ENCODE assay signal across 9 mouse cellular contexts in genomic region chr2:119015604-119016180, GRCm38 (mm10). TPM values are rescaled to one million over a fixed set of nuclear protein-coding genes. Genes with fewer than 3 reads are reported as not detected.
DNase-seq lines count a peak whose midpoint lies in the region; ATAC-seq lines count a peak whose summit lies in the region.
"Had no signal": no experiment of that assay in that cellular context is flagged by ENCODE, and none has a peak within 500 bp of the region (broad histone marks: within the 10 kb centered on the region; RNA-seq: fewer than 3 reads in every experiment).

No protein-coding gene starts in this region.

- no peak overlapping the region for H3K4me3 ChIP-seq in liver, embryonic 12.5 days
- H3K4me3 ChIP-seq in midbrain, embryonic 15.5 days = no peak overlapping the region
- H3K4me3 ChIP-seq: midbrain, embryonic 12.5 days had no signal

- 0 out of 2 replicates have a peak, but pooled peaks cover 3% of the 10 kb centered on the region for H3K27me3 ChIP-seq in liver, embryonic 12.5 days (replicated peaks)
- H3K27me3 ChIP-seq in midbrain, embryonic 15.5 days (replicated peaks) = no peaks in the 10 kb centered on the region
- H3K27me3 ChIP-seq: midbrain, embryonic 12.5 days had no signal

- peaks cover 5% of the 10 kb centered on the region for H3K9me3 ChIP-seq in liver, embryonic 12.5 days (replicated peaks)
- H3K9me3 ChIP-seq in midbrain, embryonic 15.5 days = no peaks in the 10 kb centered on the region

- 32% methylated on average over 12 of the region's 12 CpGs for WGBS in liver, embryonic 12.5 days (ENCODE audit: insufficient replicate concordance)
- WGBS in midbrain, embryonic 15.5 days = 75% methylated on average over 12 of the region's 12 CpGs

- DNase-seq in adrenal gland, adult (ENCODE audit: inconsistent age in 2 of 2, low spot score in 1 of 2) = peak; percentile 40 to 71
- DNase-seq in adrenal gland, postnatal 4 days (ENCODE audit: low spot score in 2 of 2) = no peak
- DNase-seq in adrenal gland, postnatal 25 days = peak; percentile 21
- DNase-seq in heart, adult 8-10 months (ENCODE audit: low spot score) = peak; percentile 62
- no peak for DNase-seq in layer of hippocampus, postnatal 25 days (ENCODE audit: extremely low spot score in 1 of 2, low spot score in 1 of 2)
- no peak for DNase-seq in yolk sac, embryonic 10.5 days (ENCODE audit: low spot score)

- H3K9ac ChIP-seq in liver, embryonic 12.5 days = no peak overlapping the region
- H3K9ac ChIP-seq in midbrain, embryonic 15.5 days = no peak overlapping the region
- H3K9ac ChIP-seq: midbrain, embryonic 12.5 days had no signal

- no peak overlapping the region for H3K27ac ChIP-seq in liver, embryonic 12.5 days
- H3K27ac ChIP-seq in midbrain, embryonic 15.5 days = no peak overlapping the region
- H3K27ac ChIP-seq: midbrain, embryonic 12.5 days had no signal

- H3K36me3 ChIP-seq in liver, embryonic 12.5 days = peaks cover 33% of the 10 kb centered on the region
- peaks cover 5% of the 10 kb centered on the region; the same call in 1 of the 2 replicates for H3K36me3 ChIP-seq in midbrain, embryonic 15.5 days (replicated peaks)

- peaks cover 17% of the 10 kb centered on the region; the same call in 1 of the 2 replicates for H3K4me1 ChIP-seq in liver, embryonic 12.5 days
- H3K4me1 ChIP-seq in midbrain, embryonic 15.5 days = peaks cover 11% of the 10 kb centered on the region

- peak overlapping the region; percentile 0; the same call in 1 of the 2 replicates for H3K4me2 ChIP-seq in liver, embryonic 12.5 days
- no peak overlapping the region for H3K4me2 ChIP-seq in midbrain, embryonic 15.5 days
- H3K4me2 ChIP-seq: midbrain, embryonic 12.5 days had no signal

- no peak for ATAC-seq in liver, embryonic 12.5 days
- no peak for ATAC-seq in midbrain, embryonic 15.5 days (replicated peaks)

RNA-seq across cellular contexts. Expression of gene Ccdc32, which starts 13.5 kb away (rescaled TPM):
- total RNA-seq in adrenal gland, postnatal 4 days (2021) = 10 to 100 TPM; 20.0 to 20.2 TPM
- total RNA-seq in adrenal gland, postnatal 25 days (2021) = 16.3 and 19.0 TPM in 2 replicates
- total RNA-seq in heart, adult 8-10 months (2022) = 10 to 100 TPM in 3 of 4 experiments, 1 to 10 TPM in 1; 9.5 to 13.6 (median 11.9) TPM
- 17.5 and 19.2 TPM in 2 replicates for polyA plus RNA-seq in liver, embryonic 12.5 days (2016; fragmentation: Nextera tagmentation; extraction: Ambion mirVana)
- 10 to 100 TPM; 49.7 to 57.8 TPM for total RNA-seq in layer of hippocampus, postnatal 25 days (2021)
- polyA plus RNA-seq in midbrain, embryonic 15.5 days (2015; fragmentation: Nextera tagmentation; extraction: Ambion mirVana) = 37.1 and 38.5 TPM in 2 replicates

RNA-seq across cellular contexts. Expression of gene Rpusd2, which starts 18.9 kb away (rescaled TPM):
- 1 to 10 TPM; 8.6 to 8.7 TPM for total RNA-seq in adrenal gland, postnatal 4 days (2021)
- total RNA-seq in adrenal gland, postnatal 25 days (2021) = 5.6 and 5.8 TPM in 2 replicates
- total RNA-seq in heart, adult 8-10 months (2022) = 1 to 10 TPM; 4.2 to 4.7 (median 4.5) TPM
- polyA plus RNA-seq in liver, embryonic 12.5 days (2016; fragmentation: Nextera tagmentation; extraction: Ambion mirVana) = 5.9 and 6.5 TPM in 2 replicates
- total RNA-seq in layer of hippocampus, postnatal 25 days (2021) = 1 to 10 TPM; 6.8 to 7.2 TPM
- polyA plus RNA-seq in midbrain, embryonic 15.5 days (2015; fragmentation: Nextera tagmentation; extraction: Ambion mirVana) = 4.6 and 4.9 TPM in 2 replicates

RNA-seq across cellular contexts. Expression of gene Knl1, which starts 31.2 kb away (rescaled TPM):
- total RNA-seq in adrenal gland, postnatal 4 days (2021) = 10 to 100 TPM; 11.6 to 13.5 TPM
- total RNA-seq in adrenal gland, postnatal 25 days (2021) = 3.8 TPM in 2 replicates
- total RNA-seq in heart, adult 8-10 months (2022) = under 1 TPM; 0.12 to 0.92 (median 0.24) TPM
- 72.9 and 78.2 TPM in 2 replicates for polyA plus RNA-seq in liver, embryonic 12.5 days (2016; fragmentation: Nextera tagmentation; extraction: Ambion mirVana)
- total RNA-seq in layer of hippocampus, postnatal 25 days (2021) = under 1 TPM; 0.49 to 0.52 TPM
- 5.9 and 7.2 TPM in 2 replicates for polyA plus RNA-seq in midbrain, embryonic 15.5 days (2015; fragmentation: Nextera tagmentation; extraction: Ambion mirVana)

Comparison
In these comparisons a context has a peak if more than half of its experiments do, and no peak if none do; other contexts are left out.
1. DNase-seq: peak in adrenal gland, adult (2 of 2), adrenal gland, postnatal 25 days (single experiment) and heart, adult 8-10 months (single experiment); none in adrenal gland, postnatal 4 days (0 of 2), layer of hippocampus, postnatal 25 days (0 of 2) and yolk sac, embryonic 10.5 days (single experiment).